Mouse (Mus musculus) ES-E14 (cell line): Measurements from ENCODE around the gene Wnk1. TPM values are rescaled to one million over a fixed set of nuclear protein-coding genes. Genes with fewer than 3 reads are reported as not detected.

Source experiments
- DNase-seq: peaks from one replicate; pipeline ENCODE4 v3.0.0-alpha.2; 2013; ENCODE audit warnings: low read depth, low spot score
- H3K27ac ChIP-seq: 2 replicates; pipeline ENCODE4 v1.5.1; 2012; ENCODE audit warnings: low read depth, mild to moderate bottlenecking, low read length, moderate library complexity, mixed read lengths; ENCODE audit not compliant: poor library complexity, insufficient read depth, severe bottlenecking
- H3K36me3 ChIP-seq: 2 replicates; pipeline ENCODE4 v1.6.1; 2012; ENCODE audit warnings: mild to moderate bottlenecking, low read length, moderate library complexity, mixed read lengths; ENCODE audit not compliant: control insufficient read depth, poor library complexity, insufficient read depth, severe bottlenecking
- H3K4me1 ChIP-seq, 2 experiments: fragments of 150-350 bp in 1 of 2; sonication (generic) in 1 of 2; 2 replicates each; pipeline ENCODE4 v1.6.1; 2012; ENCODE audit warnings: low read length in 2 of 2, mild to moderate bottlenecking in 1 of 2, mixed read lengths in 1 of 2; ENCODE audit not compliant: control insufficient read depth in 2 of 2, insufficient read depth in 2 of 2, poor library complexity in 1 of 2
- H3K4me3 ChIP-seq, 2 experiments: fragments of 150-350 bp in 1 of 2; sonication (generic) in 1 of 2; 2 replicates each; pipeline ENCODE4 v1.5.1; 2012; ENCODE audit warnings: low read length in 2 of 2, low read depth in 1 of 2, mild to moderate bottlenecking in 1 of 2, mixed read lengths in 1 of 2; ENCODE audit not compliant: insufficient read depth in 1 of 2, poor library complexity in 1 of 2, severe bottlenecking in 1 of 2
- H3K9ac ChIP-seq: 2 replicates; pipeline ENCODE4 v1.6.1; 2012; ENCODE audit warnings: low read depth, mild to moderate bottlenecking, low read length, mixed read lengths; ENCODE audit not compliant: poor library complexity, insufficient read depth, severe bottlenecking
- H3K9me3 ChIP-seq: fragments of 150-350 bp; sonication (generic); 2 replicates; pipeline ENCODE4 v1.6.1; 2012; ENCODE audit warnings: low read depth, mild to moderate bottlenecking, low read length; ENCODE audit not compliant: control insufficient read depth, insufficient read depth
- CHD2 ChIP-seq: IDR thresholded peaks from 2 replicates; pipeline ENCODE4 v1.6.1; 2014; ENCODE audit warnings: mild to moderate bottlenecking, low read depth, low read length, inconsistent platforms
- HCFC1 ChIP-seq: IDR thresholded peaks from 2 replicates; pipeline ENCODE4 v1.6.1; 2012; ENCODE audit warnings: low read length, inconsistent platforms, borderline replicate concordance; ENCODE audit not compliant: insufficient read depth
- MAFK ChIP-seq: IDR thresholded peaks from 2 replicates; pipeline ENCODE4 v1.6.1; 2014; ENCODE audit warnings: mild to moderate bottlenecking, low read depth, low read length, inconsistent platforms; ENCODE audit not compliant: insufficient read depth
- ZC3H11A ChIP-seq: IDR thresholded peaks from 2 replicates; pipeline ENCODE4 v1.6.1; 2012; ENCODE audit warnings: low read depth, mild to moderate bottlenecking, inconsistent platforms, low read length, borderline replicate concordance
- ZNF384 ChIP-seq: IDR thresholded peaks from 2 replicates; pipeline ENCODE4 v1.6.1; 2012; ENCODE audit warnings: low read depth, low read length, inconsistent platforms
- in situ Hi-C, 2 experiments: fragments of 600-800 bp; cut with MboI; formaldehyde crosslinking; loops; one replicate each; pipeline ENCODE4 v1.15.1; 2025; ENCODE audit warnings: low sequenced_read_pairs in 2 of 2, inconsistent platforms in 1 of 2; ENCODE audit not compliant: unreplicated experiment in 2 of 2
- total RNA-seq: library from RNA; depleted of rRNA; stranded (reverse); fragments of 300-350 nt; gene quantifications from 2 replicates; pipeline ENCODE4 v1.2.3, GENCODE M21; 2012

Wnk1 gene
- total RNA-seq, 1 experiment, result 165 TPM

- Histone ChIP-seq H3K27ac (no peak overlapping the region), H3K36me3 (no peaks in the 10 kb centered on the region), H3K9ac (no peak overlapping the region), H3K9me3 (no peaks in the 10 kb centered on the region), H3K4me1 (peaks cover 6 to 9% of the 10 kb centered on the region in 2 experiments; a peak in 3 of 4 replicates), H3K4me3 (no peak overlapping the region)
- no peak for DNase-seq
- TF ChIP-seq CHD2, result no peak
- TF ChIP-seq HCFC1, result no peak
- no peak for TF ChIP-seq ZNF384
- TF ChIP-seq MAFK, result no peak
- TF ChIP-seq ZC3H11A, result no peak
- in situ Hi-C loops, result no loop called here
Observed at GRCm38 (mm10) chr6:120062934-120063333, 24.5 kb upstream of the Wnk1 start.

DNA sequence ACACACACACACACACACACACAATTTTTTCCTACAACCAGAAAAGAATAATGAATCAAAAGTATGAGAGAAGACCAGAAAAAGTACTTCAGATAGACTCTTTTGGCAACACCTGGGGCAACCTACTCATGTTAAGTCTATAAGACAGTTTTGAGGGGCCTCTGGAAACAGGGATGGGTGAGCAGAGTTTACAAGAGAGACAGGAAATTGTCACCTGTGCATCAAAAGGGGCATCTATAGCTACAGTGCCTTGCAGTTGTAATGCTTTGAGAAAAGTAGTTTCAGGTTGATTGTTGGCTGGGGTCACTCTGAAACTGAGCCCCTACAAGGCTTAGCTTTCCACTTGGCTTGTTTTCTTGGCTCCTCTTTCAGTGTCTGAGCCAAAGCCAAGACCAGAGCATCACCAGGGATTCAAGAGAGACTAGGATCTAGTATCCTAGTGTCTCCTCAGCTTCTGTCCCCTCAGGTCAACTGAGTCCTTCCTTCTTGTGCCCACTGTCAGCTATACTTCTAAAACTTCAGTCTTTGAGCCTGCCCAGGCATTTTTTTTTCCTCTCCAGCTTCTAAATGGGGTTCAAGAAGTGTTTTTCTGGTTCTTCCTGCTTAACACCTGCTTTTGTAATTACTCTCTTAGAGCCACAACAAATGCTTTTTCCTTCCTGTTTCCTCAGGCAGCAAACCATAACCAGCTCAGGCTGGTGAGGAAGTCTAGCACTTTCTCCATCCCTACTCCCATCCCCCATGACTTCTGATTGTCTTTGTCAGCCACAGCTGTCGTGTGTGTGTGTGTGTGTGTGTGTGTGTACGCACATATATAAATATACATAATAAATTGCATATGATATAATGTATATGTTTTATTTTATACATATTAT is 17.4 kb upstream of the Wnk1 start:
- in situ Hi-C loops, result no loop called here

DNA sequence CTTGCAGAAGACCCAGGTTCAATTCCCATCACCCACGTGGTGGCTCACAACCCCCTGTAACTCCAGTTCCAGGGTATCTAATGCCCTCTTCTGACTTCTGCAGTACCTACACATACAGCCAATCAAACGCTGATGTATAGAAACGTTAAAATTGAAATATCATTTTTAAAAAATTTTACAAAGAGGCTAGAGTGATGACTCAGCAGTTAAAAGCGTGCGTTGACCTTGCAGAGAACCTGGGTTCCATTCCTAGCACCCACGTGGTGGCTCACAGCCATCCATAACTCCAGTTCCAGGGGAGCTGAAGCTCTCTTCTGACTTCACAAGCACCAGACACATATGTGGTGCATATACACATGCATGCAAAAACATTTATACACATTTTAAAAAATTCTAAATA is 15.9 kb upstream of the Wnk1 start:
- TF ChIP-seq MAFK (peak; percentile 78; the same call in 1 of the 2 replicates), CHD2 (no peak), HCFC1 (no peak)
- H3K4me3 ChIP-seq, result no peak overlapping the region
- in situ Hi-C loops, result no loop called here
- H3K9me3 ChIP-seq, result no peaks in the 10 kb centered on the region
- H3K36me3 ChIP-seq, result no peaks in the 10 kb centered on the region
- no peak for DNase-seq
- no peak overlapping the region for H3K9ac ChIP-seq
- H3K4me1 ChIP-seq, result no peaks in the 10 kb centered on the region
- no peak overlapping the region for H3K27ac ChIP-seq

More for the DNA sequence above, 17.4 kb upstream of the Wnk1 start:
- Histone ChIP-seq H3K4me3 (no peak overlapping the region), H3K27ac (no peak overlapping the region), H3K9me3 (no peaks in the 10 kb centered on the region), H3K9ac (no peak overlapping the region), H3K36me3 (no peaks in the 10 kb centered on the region), H3K4me1 (no peaks in the 10 kb centered on the region)
- no peak for TF ChIP-seq ZNF384
- TF ChIP-seq MAFK, result no peak
- TF ChIP-seq HCFC1, result no peak
- TF ChIP-seq CHD2, result no peak
- TF ChIP-seq ZC3H11A, result no peak
- DNase-seq, result no peak

DNA sequence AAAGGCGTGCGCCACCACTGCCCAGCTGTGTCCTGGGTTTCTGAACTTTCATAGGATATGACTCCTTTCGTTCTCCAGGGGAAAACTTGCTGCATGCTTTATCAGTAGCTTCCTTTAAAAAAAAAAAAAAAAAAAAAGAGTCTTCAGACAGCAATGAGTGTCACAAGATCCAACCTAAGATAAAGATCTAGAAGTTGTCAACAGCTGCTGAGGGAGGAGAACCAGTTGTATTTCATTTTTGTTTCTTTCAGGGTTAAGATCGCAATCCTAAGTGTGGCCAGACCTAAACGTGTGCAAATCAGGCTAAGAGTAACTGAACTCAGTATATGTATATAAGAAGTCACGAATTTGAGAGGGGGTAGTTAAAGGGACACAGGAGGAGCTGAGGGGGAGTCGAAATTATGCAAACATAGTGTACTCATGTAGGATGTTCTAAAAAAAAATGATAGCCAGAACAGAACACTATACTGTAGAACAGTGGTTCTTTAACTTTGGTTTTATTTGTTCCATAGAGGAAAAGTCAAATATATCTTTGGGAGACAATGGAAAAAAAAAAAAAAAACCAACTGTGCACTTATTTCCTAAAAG is 9.3 kb upstream of the Wnk1 start:
- Histone ChIP-seq H3K4me1 (no peaks in the 10 kb centered on the region), H3K9me3 (no peaks in the 10 kb centered on the region), H3K36me3 (no peaks in the 10 kb centered on the region), H3K4me3 (no peak overlapping the region), H3K27ac (no peak overlapping the region), H3K9ac (no peak overlapping the region)
- in situ Hi-C loops, result no loop called here
- TF ChIP-seq ZNF384 (no peak), MAFK (no peak), HCFC1 (no peak), CHD2 (no peak)
- no peak for DNase-seq
